Mouse (Mus musculus): ENCODE data around the gene Sardh. TPM values are rescaled to one million over a fixed set of nuclear protein-coding genes. Genes with fewer than 3 reads are reported as not detected.
A peak's percentile ranks its signal among the peaks of the same experiment; 100 is the strongest.

The Sardh gene
- total RNA-seq (2021): 15.1 and 81.2 TPM in 2 replicates
- long read RNA-seq, experiment 1, full-length matches to known transcripts: 5 of 10 reads
- long read RNA-seq, experiment 1, partial matches to known transcripts: 2 of 10 reads
- long read RNA-seq, experiment 1, other reads (novel, unspliced or antisense): 3 of 10 reads
- long read RNA-seq, experiment 2, full-length matches to known transcripts: 45 of 75 reads
- long read RNA-seq, experiment 2, partial matches to known transcripts: 13 of 75 reads
- long read RNA-seq, experiment 2, other reads (novel, unspliced or antisense): 17 of 75 reads

DNA sequence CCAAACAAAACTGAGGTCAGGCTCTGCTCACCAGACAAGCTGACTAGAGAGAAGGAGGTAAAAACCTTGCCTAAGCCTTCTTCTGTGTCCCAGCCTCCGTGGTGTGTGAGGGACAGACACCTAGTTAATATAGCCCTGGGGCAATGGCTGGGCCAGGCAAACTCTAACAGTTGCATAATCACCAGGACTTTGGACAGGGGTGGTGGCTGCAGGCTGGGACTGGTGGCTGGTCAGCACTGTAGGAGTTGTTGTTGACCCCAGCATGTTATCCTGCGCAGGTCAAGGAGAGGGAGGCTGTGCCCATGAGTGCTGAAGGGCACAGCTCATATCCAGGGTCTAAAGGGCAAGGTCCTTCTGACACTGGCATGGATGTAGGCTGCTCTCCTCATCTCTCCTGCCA, at the start of gene Sardh:
Sardh (minus strand) TSS at position 127 of the 400 bp plus-strand sequence.
- DNase-seq: no peak

DNA sequence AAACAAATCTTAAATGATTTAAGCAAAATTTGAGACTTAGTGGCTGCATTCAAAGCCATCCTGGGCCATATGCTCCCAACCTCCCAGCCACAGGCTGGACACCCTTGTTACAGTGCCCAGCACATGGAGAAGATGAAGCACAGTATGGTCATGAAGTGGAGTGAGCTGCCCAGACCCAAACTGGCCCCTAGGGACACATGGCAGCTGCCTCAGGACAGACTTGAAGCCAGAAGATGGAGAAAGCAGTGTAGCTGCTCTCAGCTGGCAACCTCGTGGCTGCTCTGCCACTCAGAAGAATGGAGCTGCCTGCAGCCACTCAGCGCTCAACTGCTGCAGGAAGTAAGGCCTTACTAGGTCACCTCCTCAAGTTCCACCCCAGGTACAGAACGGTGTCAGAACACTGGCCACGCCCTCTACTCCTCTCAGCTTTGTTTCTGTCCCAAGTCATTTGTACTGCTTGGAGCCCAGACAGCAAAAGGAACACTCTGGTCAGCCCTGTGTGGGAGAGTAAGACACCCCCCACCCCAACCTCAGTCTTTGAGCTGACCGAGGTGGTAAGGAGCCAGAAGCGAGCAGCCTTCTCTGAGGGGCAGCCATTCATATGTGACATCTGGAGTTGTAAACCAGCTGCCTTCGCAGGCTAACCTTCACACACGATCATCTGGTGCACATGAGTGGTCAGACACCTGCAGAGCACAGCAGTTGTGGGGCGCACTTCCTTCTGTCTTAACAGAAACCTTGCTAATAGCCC, 48.7 kb upstream of the Sardh start:
- DNase-seq: peak; percentile 50

DNA sequence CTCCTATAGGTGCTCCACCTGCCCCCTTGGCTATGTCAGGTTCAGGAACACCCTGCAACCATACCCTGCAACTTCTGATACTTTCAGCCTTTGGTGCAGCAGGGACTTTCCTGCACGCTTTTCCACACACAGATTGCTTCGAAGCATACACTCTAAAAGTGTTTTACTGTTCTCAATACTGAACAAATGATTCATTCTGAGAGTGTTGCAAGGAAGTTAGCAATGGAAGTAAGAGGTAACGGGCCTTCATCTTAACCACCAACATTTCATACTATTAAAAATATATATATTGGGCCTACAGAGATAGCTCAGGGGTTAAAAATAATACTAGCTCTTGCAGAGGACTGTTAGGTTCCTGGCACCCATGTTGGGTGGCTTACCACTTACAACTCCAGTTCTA, 46.6 kb upstream of the Sardh start:
- DNase-seq: no peak

DNA sequence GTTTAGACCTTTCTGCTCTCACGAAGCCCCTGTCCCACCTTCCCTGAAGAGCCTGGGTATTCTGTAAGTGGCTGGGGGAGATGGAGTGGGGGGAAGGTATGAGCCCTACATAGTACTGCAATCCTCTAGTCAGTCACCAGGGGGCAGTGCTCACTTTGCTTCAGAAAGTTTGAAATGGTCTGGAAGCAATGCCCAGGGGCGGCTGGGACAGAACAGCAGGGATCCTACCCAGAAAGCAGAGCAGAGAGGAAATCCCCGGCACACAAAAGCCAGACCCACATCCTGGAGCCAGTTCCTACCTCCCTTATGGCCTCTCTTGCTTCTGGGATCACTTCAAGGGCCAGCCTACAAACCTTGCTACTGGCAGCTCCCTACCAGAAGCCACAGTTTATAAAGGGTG, 40.9 kb upstream of the Sardh start:
- DNase-seq: peak; percentile 91

DNA sequence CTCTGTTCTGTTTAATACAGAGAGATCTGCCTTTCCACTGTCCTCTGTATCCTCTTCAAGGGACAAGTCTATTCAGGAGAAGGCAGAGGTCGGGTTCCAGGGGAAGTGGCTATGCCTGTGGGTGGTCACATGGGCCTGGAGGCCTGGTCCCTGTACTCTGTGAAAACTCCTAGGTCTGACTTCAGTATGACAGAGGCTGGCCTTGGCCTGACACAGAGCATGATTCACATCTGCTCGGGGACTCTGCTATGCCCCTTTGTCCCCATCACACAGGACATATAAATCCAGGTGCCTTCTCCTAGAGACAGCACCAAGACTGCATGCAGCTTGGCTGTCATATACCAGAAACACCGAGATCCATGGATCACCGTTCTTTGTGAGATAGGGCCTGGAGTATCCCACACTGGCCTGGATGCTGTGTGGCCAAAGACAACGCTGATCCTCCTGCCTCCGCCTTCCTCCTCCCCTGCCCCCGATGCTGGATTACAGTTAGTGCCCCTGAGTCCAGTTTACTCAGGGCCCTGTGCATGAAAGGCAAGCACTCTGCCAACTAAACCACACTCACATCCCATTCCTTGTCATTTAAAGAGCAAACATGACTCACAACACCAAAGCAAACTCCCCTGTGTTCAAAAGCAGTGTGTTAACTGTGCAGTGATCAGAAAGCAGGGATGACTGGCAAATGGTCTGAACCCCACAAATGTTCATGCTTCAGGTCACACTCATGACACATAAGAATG, 39.0 kb upstream of the Sardh start:
- DNase-seq: peak; percentile 51

DNA sequence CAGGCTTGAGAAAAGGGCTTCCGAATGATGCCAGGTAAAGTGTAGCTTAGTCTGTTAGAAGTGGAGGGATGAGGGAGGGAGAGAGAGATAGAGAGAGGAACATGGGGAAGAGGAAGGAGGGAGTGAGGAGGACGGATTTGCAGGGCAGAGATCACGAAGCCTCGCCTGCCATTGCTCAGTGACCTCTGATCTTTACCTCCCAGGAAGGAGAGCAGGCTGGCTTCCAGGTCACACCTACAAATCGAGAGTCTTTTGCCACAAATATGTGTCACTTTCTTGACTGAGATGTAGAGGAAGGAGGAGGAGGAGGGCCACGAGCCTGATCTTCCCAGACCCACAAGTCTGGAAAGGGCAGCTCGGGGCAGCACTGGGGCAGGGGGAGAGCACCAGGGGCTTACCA, 36.3 kb upstream of the Sardh start:
- DNase-seq: no peak

DNA sequence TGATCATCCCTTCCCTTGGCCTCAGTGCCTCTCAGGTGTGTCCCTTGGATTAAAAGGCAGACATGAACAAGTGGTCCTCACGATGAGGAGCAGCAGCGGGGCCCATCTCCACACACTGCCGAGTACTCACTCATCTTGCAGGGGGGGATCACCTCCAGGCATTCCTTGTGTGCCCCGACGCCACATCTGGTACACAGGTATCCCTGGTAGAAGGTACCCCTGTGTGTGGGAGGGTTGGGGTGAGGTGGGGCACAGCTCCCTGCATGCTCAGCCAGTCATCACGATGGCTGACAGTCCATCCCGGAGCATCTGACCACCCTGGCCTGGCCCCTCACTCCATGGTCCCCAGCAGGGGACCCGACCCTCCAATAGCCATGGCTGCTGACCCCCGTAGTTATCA, 33.6 kb upstream of the Sardh start:
- DNase-seq: no peak

DNA sequence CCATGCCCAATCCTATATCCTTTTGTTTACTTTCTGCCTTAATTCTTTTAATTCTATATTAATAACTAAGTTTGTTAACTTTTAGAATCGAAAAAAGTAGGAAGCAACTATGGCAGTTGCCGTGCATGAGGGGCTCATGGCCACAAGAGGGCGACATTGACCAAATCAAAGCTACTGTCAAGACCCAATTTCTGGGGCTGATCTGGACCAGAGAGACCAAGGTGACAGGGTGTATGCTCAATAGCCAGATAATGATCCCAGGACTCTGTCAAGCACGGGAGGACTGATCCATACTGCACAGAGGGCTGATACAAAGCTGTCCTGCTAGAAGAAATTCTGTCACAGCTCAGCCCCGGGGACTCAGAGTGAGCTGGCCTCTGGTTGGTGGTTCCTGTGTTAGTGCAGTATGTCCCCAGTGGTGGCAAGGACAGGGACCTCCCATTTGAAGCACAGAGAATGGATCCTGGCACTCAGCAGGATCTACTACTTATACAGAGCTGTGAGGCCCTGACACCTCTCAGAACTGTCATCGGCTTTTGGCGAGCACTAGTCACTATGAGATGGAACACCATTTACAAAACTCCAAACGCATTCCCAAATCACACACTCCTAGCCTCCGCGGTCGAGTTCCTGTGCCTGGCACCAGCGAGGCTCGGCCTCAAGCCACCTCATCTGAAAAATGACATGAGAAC, 32.9 kb upstream of the Sardh start:
- peak; percentile 85 for DNase-seq

DNA sequence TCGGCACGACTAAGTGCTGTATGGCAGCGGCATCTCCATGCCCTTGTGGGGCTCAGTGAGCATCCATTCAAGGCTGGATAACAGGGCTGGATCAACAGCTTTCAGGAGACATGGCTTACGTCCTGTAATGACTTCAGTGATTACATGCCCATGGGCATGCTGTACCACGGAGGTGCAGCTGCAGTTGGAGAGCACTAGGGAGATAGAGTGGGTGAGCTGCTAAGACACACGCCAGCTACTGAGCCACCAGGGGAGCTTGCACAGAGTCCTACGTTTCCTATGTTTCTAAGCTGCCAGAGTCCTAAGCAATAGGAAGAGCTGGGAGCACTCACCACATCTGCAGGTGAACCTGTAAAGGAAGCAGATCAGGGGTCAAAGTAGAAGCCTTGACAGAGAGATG, 30.7 kb upstream of the Sardh start:
- DNase-seq: no peak

DNA sequence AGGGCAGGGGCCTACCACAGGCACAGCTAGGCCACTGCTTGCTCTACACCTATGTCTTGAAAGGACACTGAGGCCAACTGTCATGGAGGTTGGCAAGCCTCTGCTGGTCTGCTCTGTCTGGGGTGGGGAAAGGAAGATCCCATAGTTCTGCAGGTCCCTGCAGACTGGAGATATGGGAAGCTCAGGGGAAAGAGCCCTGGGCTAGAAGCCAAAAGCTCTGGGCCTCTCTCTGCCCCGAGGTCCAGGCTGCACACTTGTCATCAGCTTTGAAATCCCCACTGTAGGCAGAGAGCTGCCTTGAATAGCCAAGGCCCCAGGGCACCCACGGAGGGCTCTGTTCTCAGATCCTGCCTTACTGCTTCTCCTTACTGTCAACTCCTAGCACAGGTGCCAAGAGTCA, 20.2 kb upstream of the Sardh start:
- no peak for DNase-seq

DNA sequence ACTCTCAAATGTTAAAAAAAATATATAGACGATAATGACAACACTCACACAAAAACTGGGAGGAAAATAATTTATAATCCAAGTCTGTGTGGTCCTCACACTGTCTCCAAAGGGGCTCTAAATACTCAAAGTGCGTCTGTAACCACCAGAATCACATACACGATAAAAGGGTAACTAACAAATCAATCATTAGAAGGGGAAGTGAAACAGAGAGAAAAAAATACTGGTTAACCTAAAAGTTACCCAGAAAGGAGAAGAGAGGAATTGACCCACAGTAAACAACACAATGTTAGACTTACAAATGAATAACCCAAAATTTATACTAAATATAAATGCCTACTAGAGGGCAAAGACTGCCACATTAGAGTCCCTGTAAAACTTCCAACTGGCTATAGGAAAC, 17.7 kb upstream of the Sardh start:
- no peak for DNase-seq

DNA sequence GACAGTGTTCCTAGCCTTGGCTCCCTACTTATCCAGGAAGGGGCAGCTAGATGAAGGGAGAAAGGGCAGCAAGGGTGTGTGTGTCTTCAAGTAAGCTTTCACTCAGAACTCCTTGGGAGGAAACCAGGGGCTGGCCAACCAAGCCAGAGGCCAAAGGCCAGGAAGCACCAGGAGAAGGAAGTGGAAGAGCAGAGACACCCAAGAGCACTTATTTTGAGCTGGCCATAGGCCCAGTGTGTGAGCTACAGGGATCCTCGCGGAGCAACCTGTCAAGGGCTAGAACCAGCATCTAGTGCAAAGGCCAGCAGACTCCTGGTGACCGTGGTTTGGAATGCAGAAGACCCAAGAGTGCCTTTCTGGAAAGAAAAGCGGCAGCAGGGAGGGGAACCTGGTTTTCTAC, 14.8 kb upstream of the Sardh start:
- peak; percentile 37 for DNase-seq

DNA sequence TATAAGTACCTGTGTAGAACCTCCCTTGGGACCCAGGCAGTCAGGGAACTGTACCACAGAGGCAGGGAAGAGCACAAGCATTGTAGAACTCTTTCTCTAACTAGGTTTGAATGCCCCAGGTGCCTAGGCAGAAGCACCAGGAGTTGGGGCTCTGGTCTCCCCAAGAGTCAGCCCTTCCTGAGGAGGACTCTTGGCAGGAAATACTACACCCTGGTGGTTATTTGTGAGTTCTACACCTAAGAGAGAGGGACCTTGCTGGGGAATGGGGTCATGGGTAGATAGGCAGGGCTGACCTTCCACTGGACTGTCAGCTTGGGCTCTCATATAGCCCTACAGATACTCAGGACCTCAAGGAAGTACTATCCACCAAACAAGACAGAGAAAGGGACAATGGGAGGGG, 3.3 kb upstream of the Sardh start:
- no peak for DNase-seq

DNA sequence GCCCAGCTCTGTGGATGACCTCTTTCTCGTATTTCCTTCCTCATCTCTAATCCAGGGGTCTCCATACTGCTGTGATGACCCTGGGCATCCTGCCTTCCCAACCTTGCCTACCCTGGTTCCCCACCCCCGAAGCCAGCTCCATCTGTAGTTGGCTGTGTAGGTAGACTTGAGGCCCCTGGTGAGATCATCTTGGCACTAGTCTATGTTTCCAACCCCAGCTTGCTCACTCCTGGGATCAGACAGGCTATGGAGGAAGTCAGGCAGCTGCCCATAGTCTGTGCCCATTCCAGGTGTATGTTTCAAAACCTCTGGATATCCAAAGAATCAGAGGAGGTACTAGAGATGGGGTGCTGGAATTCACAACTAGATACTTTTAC, 662 bp downstream of the Sardh start:
- no peak for DNase-seq

DNA sequence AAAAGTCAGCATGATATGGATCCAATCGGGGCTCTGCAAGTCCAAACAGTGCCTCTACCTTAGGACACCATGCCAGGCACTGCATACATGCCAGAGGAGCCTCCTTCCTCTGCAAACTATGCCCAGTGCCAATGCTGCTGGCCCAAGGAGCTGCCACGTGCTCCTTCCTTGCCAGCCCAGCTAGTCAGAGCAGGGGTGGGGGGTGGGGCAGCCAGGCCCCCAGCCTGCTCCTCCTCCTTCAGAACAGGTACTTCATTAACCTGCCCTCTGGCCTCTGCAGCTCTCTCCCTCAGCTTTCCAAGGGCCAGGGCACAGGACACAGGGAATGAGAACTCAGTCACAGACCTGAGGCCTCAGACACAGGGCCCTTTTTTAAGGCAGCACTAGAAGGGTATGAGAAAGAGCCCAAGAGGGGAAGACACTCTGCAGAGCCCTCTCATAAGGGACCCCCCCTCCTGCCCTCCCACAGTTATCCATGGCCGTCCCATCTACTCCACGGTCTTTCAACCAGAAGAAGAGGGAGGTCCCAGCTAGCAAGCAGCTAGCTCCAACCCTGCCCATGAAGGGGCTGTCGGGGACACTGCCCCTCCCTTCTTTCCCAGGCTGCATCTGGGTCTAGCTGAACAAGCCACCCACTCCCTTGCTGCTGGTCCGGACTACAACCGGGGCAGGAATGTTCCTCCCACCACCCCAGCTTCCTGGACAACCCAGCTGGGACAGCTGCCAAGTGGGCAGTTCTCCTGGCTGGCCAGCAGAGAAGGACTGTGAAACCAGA, 1.2 kb downstream of the Sardh start:
- DNase-seq: peak; percentile 95

DNA sequence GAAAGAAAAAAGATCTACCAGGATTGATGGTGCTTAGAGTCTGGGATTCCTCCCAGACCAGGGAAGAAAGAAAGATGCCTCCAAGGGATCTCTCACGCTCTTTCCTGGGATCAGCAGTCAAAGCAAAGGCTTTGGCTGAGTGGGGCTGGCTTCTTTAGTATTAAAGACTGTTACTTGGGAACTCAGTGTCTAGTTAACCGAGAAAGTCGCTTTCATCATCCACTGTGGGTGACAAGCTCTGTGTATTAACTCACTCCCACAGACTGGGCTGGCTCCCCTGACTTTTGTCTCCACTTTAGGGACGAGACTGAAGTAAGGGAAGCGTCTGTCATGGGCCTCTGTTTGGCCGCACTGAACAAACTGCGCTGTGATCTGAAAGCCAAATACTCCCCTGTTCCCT, 2.2 kb downstream of the Sardh start:
- no peak for DNase-seq

DNA sequence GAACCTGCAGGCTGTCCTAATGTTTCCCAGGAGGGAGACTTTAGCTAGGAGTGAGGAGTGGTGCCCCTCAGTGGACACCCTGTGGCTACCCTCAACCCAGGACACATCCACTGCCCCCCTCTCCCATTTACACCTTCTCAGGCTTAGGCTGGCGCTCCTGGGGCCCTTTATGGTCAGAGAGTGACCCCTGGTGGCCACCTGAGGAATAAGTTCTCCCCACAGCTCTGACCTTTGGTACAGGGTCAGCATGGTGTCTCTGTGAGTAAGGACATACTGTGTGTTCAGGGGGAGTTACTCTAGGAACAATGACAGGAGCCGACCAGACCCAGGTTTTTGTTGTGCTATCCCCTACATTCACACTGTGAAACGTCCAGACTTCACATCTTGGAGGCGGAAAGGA, 10.8 kb downstream of the Sardh start:
- peak; percentile 82 for DNase-seq

DNA sequence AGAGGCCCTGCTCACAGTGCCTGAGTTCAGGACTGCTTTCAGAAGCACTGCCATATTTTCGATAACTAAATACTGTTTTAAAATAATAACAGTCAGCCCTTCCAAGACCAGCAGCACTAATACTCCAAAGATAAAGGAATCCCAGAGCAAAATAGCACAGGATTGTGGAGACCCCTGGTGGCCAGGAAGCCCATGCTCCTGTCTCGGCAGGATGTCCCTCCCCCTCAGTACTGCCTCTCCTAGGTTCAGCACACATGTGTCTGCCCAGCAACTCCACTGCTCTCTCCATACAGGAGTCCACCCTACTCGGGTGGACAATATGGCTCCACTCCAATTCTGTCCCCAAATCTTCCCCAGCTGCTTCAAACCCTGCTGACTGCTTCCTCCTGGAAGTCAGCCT, 12.4 kb downstream of the Sardh start:
- peak; percentile 88 for DNase-seq

DNA sequence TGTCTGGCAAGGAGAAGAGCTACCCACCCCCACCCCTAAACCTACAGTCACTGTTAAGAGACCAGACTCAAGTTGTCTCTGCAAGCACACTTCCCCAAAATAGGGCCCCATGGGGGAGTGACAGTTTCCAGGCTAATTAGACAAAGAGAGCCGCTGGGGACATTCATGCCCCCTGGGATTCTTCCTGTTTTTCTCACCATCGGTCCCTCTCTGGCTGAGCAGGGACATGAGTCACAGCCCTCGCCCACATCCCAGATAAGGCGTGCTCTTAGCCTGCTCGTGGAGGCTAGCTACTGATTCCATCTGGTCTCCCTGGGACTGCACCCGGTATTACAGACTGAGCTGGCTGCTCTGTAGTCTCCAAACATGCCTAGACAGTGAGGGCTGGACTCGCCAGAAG, 15.8 kb downstream of the Sardh start:
- DNase-seq: peak; percentile 59

DNA sequence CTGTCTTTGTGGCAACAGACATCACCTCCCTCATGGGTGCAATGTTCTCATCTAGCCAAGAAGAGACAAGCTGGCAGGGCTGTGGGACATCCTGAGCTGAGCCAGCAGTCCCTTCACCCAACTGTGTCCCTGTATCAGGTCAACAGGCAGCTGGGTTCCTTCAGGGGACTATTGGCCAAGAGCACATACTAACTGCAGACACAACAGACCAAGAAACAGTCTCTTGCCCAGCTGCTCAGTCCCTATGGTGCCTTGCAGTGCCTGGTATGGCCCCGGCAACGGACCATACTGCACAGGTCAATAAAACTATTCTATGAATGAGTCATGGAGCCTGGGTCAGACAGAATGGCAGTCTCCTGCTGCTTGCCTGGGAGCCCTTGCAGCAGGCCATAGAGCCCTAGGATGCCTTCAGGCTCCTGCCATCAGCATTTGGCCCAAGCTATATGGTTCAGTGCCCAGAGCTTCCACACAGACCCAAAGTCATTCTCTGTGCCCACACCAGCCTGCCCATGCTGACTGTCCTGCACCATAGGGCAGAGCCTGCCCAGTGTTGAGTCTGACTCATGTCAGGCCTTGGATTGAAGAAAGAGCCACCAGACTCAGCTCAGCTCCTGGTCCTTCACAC, 18.5 kb downstream of the Sardh start:
- peak; percentile 37 for DNase-seq

DNA sequence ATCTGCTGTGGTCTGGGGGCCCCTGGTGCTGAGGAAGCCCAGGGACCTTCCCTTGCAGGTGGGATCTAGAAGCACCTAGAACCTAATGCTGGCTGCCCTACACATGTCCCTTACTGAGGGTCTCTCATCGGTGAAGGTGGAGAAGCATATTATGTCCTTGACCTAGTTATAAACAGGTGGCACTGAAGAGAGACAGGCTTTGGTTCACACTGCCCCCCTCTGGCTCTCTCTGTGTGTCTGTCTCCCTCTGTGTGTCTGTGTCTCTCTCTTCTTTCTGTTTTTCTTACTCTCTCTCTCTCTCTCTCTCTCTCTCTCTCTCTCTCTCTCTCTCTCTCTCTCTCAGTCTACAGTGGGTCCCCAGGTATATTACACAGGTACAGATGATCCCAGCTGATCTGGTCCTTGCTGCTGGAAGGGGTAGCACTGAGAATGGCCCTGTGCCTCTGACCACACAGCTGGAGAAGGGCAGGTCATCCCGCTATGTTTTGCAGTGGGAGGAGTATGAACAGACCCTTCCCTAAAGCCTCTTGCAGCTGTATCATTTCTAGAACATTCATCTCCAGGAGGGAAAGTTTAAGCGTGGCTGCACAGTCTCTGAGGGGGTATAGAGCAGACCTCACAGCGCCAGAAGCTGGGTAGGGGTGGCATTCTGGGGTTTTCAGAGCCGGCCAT, 19.2 kb downstream of the Sardh start:
- no peak for DNase-seq
